Comparison of ENCODE assay signal across 10 mouse cellular contexts in the genomic region with DNA sequence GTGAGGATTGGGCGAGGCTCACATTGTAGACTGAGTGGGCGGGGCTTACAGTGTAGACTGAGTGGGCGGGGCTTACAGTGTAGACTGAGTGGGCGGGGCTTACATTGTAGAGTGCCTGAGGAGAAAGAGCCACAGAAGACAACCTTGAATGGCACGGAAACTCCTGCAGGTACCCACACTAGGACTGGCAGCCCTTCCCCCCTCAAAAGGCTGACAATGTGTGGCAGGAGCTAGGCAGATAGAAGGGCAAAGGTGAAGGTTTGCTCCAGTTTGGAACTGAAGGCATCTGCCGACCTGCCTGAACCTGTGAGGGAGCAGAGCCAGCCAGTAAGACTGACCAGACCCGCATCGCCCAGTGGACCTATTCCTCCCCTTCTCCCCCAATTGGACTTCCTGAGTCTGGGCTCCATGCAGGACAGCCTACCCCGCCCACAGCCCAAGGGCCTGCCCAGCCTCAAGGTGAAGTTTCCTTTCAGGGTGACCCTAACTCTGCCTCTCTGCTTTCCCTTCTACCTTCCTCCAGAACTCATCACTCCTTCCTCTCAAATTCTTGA.
DNase-seq lines count a peak whose midpoint lies in the region; ATAC-seq and TF ChIP-seq lines count a peak whose summit lies in the region.
"Had no signal": no experiment of that assay in that cellular context is flagged by ENCODE, and none has a peak within 500 bp of the region (broad histone marks: within the 10 kb centered on the region; RNA-seq: fewer than 3 reads in every experiment).

No protein-coding gene starts in this region.

- WGBS in kidney, embryonic 14.5 days = 91% methylated on average over 9 of the region's 9 CpGs
- WGBS in kidney, embryonic 16.5 days = 93% methylated on average over 9 of the region's 9 CpGs
- 89% methylated on average over 9 of the region's 9 CpGs for WGBS in limb, embryonic 10.5 days

- peak; percentile 19 for DNase-seq in CH12.LX (ENCODE audit: extremely low read depth)
- peak; percentile 83 for DNase-seq in R1 (ENCODE audit: low read depth, low spot score)
- DNase-seq in limb, embryonic 10.5 days (ENCODE audit: low spot score) = no peak
- DNase-seq in embryo, embryonic 10.5 days (ENCODE audit: low spot score) = no peak
- no peak for DNase-seq in adipocyte (ENCODE audit: low spot score)
- DNase-seq: heart, adult 2 months; heart, postnatal 4 days; kidney, postnatal 14 days had no signal

- H3K9me3 ChIP-seq in kidney, embryonic 14.5 days (ENCODE audit: control insufficient read depth, low read length) = no peaks in the 10 kb centered on the region
- H3K9me3 ChIP-seq in kidney, embryonic 16.5 days (ENCODE audit: low read length) = no peaks in the 10 kb centered on the region
- peaks cover 3% of the 10 kb centered on the region for H3K9me3 ChIP-seq in CH12.LX (replicated peaks; ENCODE audit: low read length)
- no peaks in the 10 kb centered on the region for H3K9me3 ChIP-seq in limb, embryonic 10.5 days (replicated peaks)

- H3K4me2 ChIP-seq in kidney, embryonic 14.5 days (replicated peaks; ENCODE audit: low read depth, low read length) = no peak overlapping the region
- no peak overlapping the region for H3K4me2 ChIP-seq in kidney, embryonic 16.5 days (replicated peaks; ENCODE audit: low read depth, low read length)
- no peak overlapping the region for H3K4me2 ChIP-seq in CH12.LX (ENCODE audit: insufficient read depth, low read depth, poor library complexity, severe bottlenecking)

- 0 out of 2 replicates have a peak, but pooled peaks have one; percentile 50 for ATAC-seq in kidney, embryonic 14.5 days (ENCODE audit: low FRiP score, low TSS enrichment)
- no peak for ATAC-seq in kidney, embryonic 16.5 days (ENCODE audit: low FRiP score, low TSS enrichment)

- TF ChIP-seq POLR2A in CH12.LX (IDR thresholded peaks at IDR 0.05; ENCODE audit: low read depth, low read length) = no peak

- H3K36me3 ChIP-seq in kidney, embryonic 14.5 days (ENCODE audit: control insufficient read depth, insufficient read depth, low read length) = no peaks in the 10 kb centered on the region
- no peaks in the 10 kb centered on the region for H3K36me3 ChIP-seq in kidney, embryonic 16.5 days (ENCODE audit: insufficient read depth, low read length)
- no peaks in the 10 kb centered on the region for H3K36me3 ChIP-seq in CH12.LX (replicated peaks in 1 of 2; ENCODE audit: control insufficient read depth in 1 of 2, insufficient read depth in 1 of 2, low read length in 1 of 2)
- H3K36me3 ChIP-seq in limb, embryonic 10.5 days = no peaks in the 10 kb centered on the region

- no peak for TF ChIP-seq CTCF in CH12.LX (conservative IDR thresholded peaks at IDR 0.05 in 1 of 2, IDR thresholded peaks at IDR 0.05 in 1 of 2; ENCODE audit: low read depth in 2 of 2, low read length in 2 of 2)

- H3K9ac ChIP-seq in kidney, embryonic 14.5 days (ENCODE audit: low read depth, low read length) = no peak overlapping the region
- H3K9ac ChIP-seq in kidney, embryonic 16.5 days (replicated peaks; ENCODE audit: low read length) = no peak overlapping the region
- no peak overlapping the region for H3K9ac ChIP-seq in CH12.LX (ENCODE audit: insufficient read depth, low read depth)

- H3K27ac ChIP-seq in kidney, embryonic 14.5 days (ENCODE audit: low read depth, low read length) = no peak overlapping the region
- no peak overlapping the region for H3K27ac ChIP-seq in kidney, embryonic 16.5 days (ENCODE audit: low read length)
- no peak overlapping the region for H3K27ac ChIP-seq in CH12.LX (ENCODE audit: insufficient read depth, low read depth)
- H3K27ac ChIP-seq in limb, embryonic 10.5 days = peak overlapping the region; percentile 53; the same call in 1 of the 2 replicates
- H3K27ac ChIP-seq: heart, adult 2 months had no signal

- dilution Hi-C loops in CH12.LX (cut with MboI; ENCODE audit: extremely low pct_ligation_motif_present, extremely low pct_unique_long_range_greater_than_20kb, low sequenced_read_pairs) = no loop called here

- H3K79me2 ChIP-seq in CH12.LX (replicated peaks; ENCODE audit: control insufficient read depth, extremely low read depth, insufficient read depth, poor library complexity, severe bottlenecking) = no peaks in the 10 kb centered on the region

- H3K4me1 ChIP-seq in kidney, embryonic 14.5 days (ENCODE audit: control insufficient read depth, insufficient read depth, low read length) = peaks cover 4% of the 10 kb centered on the region; the same call in 1 of the 2 replicates
- H3K4me1 ChIP-seq in kidney, embryonic 16.5 days (ENCODE audit: insufficient read depth, low read length) = peaks cover 10% of the 10 kb centered on the region; the same call in 1 of the 2 replicates
- H3K4me1 ChIP-seq in CH12.LX (ENCODE audit: control insufficient read depth in 1 of 2, insufficient read depth in 2 of 2) = peaks cover 0 to 3% of the 10 kb centered on the region in 2 experiments; a peak in 1 of 4 replicates
- peaks cover 83% of the 10 kb centered on the region for H3K4me1 ChIP-seq in limb, embryonic 10.5 days

- no peak overlapping the region for H3K4me3 ChIP-seq in kidney, embryonic 14.5 days (ENCODE audit: low read length)
- no peak overlapping the region for H3K4me3 ChIP-seq in kidney, embryonic 16.5 days (ENCODE audit: low read length)
- no peak overlapping the region for H3K4me3 ChIP-seq in CH12.LX (replicated peaks in 1 of 3; ENCODE audit: low read depth in 2 of 3, low read length in 2 of 3, poor library complexity in 1 of 3)
- no peak overlapping the region for H3K4me3 ChIP-seq in limb, embryonic 10.5 days
- H3K4me3 ChIP-seq: heart, adult 2 months had no signal

- TF ChIP-seq RAD21 in CH12.LX (IDR thresholded peaks at IDR 0.05; ENCODE audit: low read depth, low read length) = no peak

- H3K27me3 ChIP-seq in kidney, embryonic 14.5 days (ENCODE audit: control insufficient read depth, insufficient read depth, low read length) = no peaks in the 10 kb centered on the region
- H3K27me3 ChIP-seq in kidney, embryonic 16.5 days (ENCODE audit: insufficient read depth, low read length) = 0 out of 2 replicates have a peak, but pooled peaks cover 2% of the 10 kb centered on the region
- H3K27me3 ChIP-seq in CH12.LX (replicated peaks) = peaks cover 22% of the 10 kb centered on the region
- H3K27me3 ChIP-seq in limb, embryonic 10.5 days (ENCODE audit: low read depth, poor library complexity, severe bottlenecking) = peaks cover 23% of the 10 kb centered on the region; the same call in 1 of the 2 replicates

- TF ChIP-seq EP300 in CH12.LX (IDR thresholded peaks at IDR 0.05; ENCODE audit: low read length) = no peak

- in situ Hi-C loops in CH12.LX (cut with MboI; ENCODE audit: low pct_ligation_motif_present, low pct_unique_long_range_greater_than_20kb, low sequenced_read_pairs) = no loop called here

TF ChIP-seq in CH12.LX, 34 proteins besides CTCF, POLR2A, EP300 and RAD21:
- TF ChIP-seq SIN3A (IDR thresholded peaks at IDR 0.05; ENCODE audit: low read length) = no peak
- TF ChIP-seq CHD2 (IDR thresholded peaks at IDR 0.05; ENCODE audit: low read length) = no peak
- TF ChIP-seq PAX5 (IDR thresholded peaks at IDR 0.05; ENCODE audit: low read length) = no peak
- TF ChIP-seq ETS1 (conservative IDR thresholded peaks at IDR 0.05; ENCODE audit: low read depth, low read length) = no peak
- no peak for TF ChIP-seq ZMIZ1 (IDR thresholded peaks at IDR 0.05; ENCODE audit: low read depth, low read length)
- no peak for TF ChIP-seq KAT2A (IDR thresholded peaks at IDR 0.05; ENCODE audit: insufficient replicate concordance, low read length)
- no peak for TF ChIP-seq IRF4 (IDR thresholded peaks at IDR 0.05; ENCODE audit: low read depth, low read length)
- no peak for TF ChIP-seq MXI1 (IDR thresholded peaks at IDR 0.05; ENCODE audit: low read depth, low read length)
- no peak for TF ChIP-seq NRF1 (IDR thresholded peaks at IDR 0.05; ENCODE audit: low read depth, low read length)
- TF ChIP-seq ZNF384 (IDR thresholded peaks at IDR 0.05; ENCODE audit: low read depth, low read length) = no peak
- TF ChIP-seq ELF1 (IDR thresholded peaks at IDR 0.05; ENCODE audit: low read depth, low read length) = no peak
- no peak for TF ChIP-seq HCFC1 (IDR thresholded peaks at IDR 0.05; ENCODE audit: low read depth, low read length)
TF ChIP-seq in CH12.LX: peak in this region for 0.

Comparison
In these comparisons a context has a peak if more than half of its experiments do, and no peak if none do; other contexts are left out.
1. DNase-seq: peak in CH12.LX (single experiment) and R1 (single experiment); none in limb, embryonic 10.5 days (single experiment), embryo, embryonic 10.5 days (single experiment) and adipocyte (single experiment).